Mouse (Mus musculus): ENCODE measurements at regions not wholly inside any gene's neighbourhood (a gene's known extent, or its start where the extent isn't known, plus 50 kb on each side); places are given as distances from the start of the nearest gene placed in this dataset.

- TF ChIP-seq CTCF (IDR thresholded peaks at IDR 0.05 in 2 of 3, conservative IDR thresholded peaks at IDR 0.05 in 1 of 3; ENCODE audit: control insufficient read depth in 1 of 3, insufficient read depth in 1 of 3, low read depth in 2 of 3, low read length in 3 of 3, poor library complexity in 1 of 3, severe bottlenecking in 1 of 3) (no peak), HCFC1 (IDR thresholded peaks at IDR 0.05; ENCODE audit: low read depth, low read length) (no peak), EP300 (IDR thresholded peaks at IDR 0.05; ENCODE audit: low read depth in 1 of 2, low read length in 2 of 2) (no peak), MXI1 (IDR thresholded peaks at IDR 0.05; ENCODE audit: low read depth, low read length) (no peak), GABPA (IDR thresholded peaks at IDR 0.05; ENCODE audit: low read depth, low read length) (no peak), USF1 (IDR thresholded peaks at IDR 0.05; ENCODE audit: low read depth, low read length) (no peak), MAX (IDR thresholded peaks at IDR 0.05; ENCODE audit: low read length) (no peak), POLR2A (IDR thresholded peaks at IDR 0.05; ENCODE audit: control insufficient read depth in 1 of 2, insufficient read depth in 1 of 2, low read depth in 1 of 2, low read length in 2 of 2, poor library complexity in 1 of 2) (no peak), ZNF384 (IDR thresholded peaks at IDR 0.05; ENCODE audit: low read depth, low read length) (no peak), POLR2AphosphoS5 (IDR thresholded peaks at IDR 0.05; ENCODE audit: borderline replicate concordance, low read depth, low read length) (no peak), ZMIZ1 (IDR thresholded peaks at IDR 0.05; ENCODE audit: low read depth, low read length) (no peak)
Observed at GRCm38 (mm10) chr12:118661575-118661974, 184.6 kb upstream of the Sp8 start.
